Mouse (Mus musculus): Measurements from ENCODE around the gene Fam234b. TPM values are rescaled to one million over a fixed set of nuclear protein-coding genes. Genes with fewer than 3 reads are reported as not detected.

Gene Fam234b
- polyA plus RNA-seq, 1 experiment from 2014 or later: 85.5 TPM

- Histone ChIP-seq H3K9me3 (peaks cover 10% of the 10 kb centered on the region), H3K27me3 (no peaks in the 10 kb centered on the region), H3K9ac (no peak overlapping the region), H3K4me2 (no peak overlapping the region), H3K27ac (no peak overlapping the region), H3K4me3 (no peak overlapping the region), H3K4me1 (replicated peaks) (no peaks in the 10 kb centered on the region), H3K36me3 (no peaks in the 10 kb centered on the region)
- ATAC-seq (ENCODE audit: low FRiP score): no peak
- WGBS: 94% methylated on average over 6 of the region's 6 CpGs
These were observed 62.7 kb downstream of the Fam234b start for GRCm38 (mm10) chr6:135260435-135260834.

- no peak overlapping the region for H3K4me2 ChIP-seq
- H3K36me3 ChIP-seq: no peaks in the 10 kb centered on the region
- no peaks in the 10 kb centered on the region for H3K4me1 ChIP-seq (replicated peaks)
- H3K9me3 ChIP-seq: peaks cover 6% of the 10 kb centered on the region
- no peak overlapping the region for H3K9ac ChIP-seq
- no peak for ATAC-seq (ENCODE audit: low FRiP score)
- no peaks in the 10 kb centered on the region for H3K27me3 ChIP-seq
- no peak overlapping the region for H3K4me3 ChIP-seq
- 89% methylated on average over 9 of the region's 9 CpGs for WGBS
- no peak overlapping the region for H3K27ac ChIP-seq
These were observed 63.3 kb downstream of the Fam234b start for GRCm38 (mm10) chr6:135261124-135261523.

GRCm38 (mm10) chr6:135262565-135262964 lies 64.8 kb downstream of the Fam234b start:
- Histone ChIP-seq H3K9ac (no peak overlapping the region), H3K27ac (no peak overlapping the region), H3K36me3 (no peaks in the 10 kb centered on the region), H3K4me3 (no peak overlapping the region), H3K9me3 (peaks cover 6% of the 10 kb centered on the region), H3K4me1 (replicated peaks) (no peaks in the 10 kb centered on the region), H3K27me3 (no peaks in the 10 kb centered on the region), H3K4me2 (no peak overlapping the region)
- ATAC-seq (ENCODE audit: low FRiP score): no peak
- 90% methylated on average over 2 of the region's 2 CpGs for WGBS

GRCm38 (mm10) chr6:135264136-135264535 lies 66.4 kb downstream of the Fam234b start:
- no peak for ATAC-seq (ENCODE audit: low FRiP score)
- no peak overlapping the region for H3K4me3 ChIP-seq
- no peak overlapping the region for H3K27ac ChIP-seq
- H3K27me3 ChIP-seq: no peaks in the 10 kb centered on the region
- H3K9ac ChIP-seq: no peak overlapping the region
- H3K4me1 ChIP-seq (replicated peaks): no peaks in the 10 kb centered on the region
- WGBS: 98% methylated on average over 6 of the region's 6 CpGs
- H3K36me3 ChIP-seq: no peaks in the 10 kb centered on the region
- peaks cover 6% of the 10 kb centered on the region for H3K9me3 ChIP-seq
- no peak overlapping the region for H3K4me2 ChIP-seq

- no peak overlapping the region for H3K27ac ChIP-seq
- no peaks in the 10 kb centered on the region for H3K27me3 ChIP-seq
- no peak overlapping the region for H3K4me2 ChIP-seq
- WGBS: 97% methylated on average over 1 of the region's 1 CpGs
- peaks cover 6% of the 10 kb centered on the region for H3K9me3 ChIP-seq
- no peaks in the 10 kb centered on the region for H3K36me3 ChIP-seq
- H3K9ac ChIP-seq: no peak overlapping the region
- ATAC-seq (ENCODE audit: low FRiP score): no peak
- no peaks in the 10 kb centered on the region for H3K4me1 ChIP-seq (replicated peaks)
- H3K4me3 ChIP-seq: no peak overlapping the region
These were observed 68.3 kb downstream of the Fam234b start for GRCm38 (mm10) chr6:135266056-135266455.

GRCm38 (mm10) chr6:135267221-135267620 lies 69.4 kb downstream of the Fam234b start:
- peaks cover 4% of the 10 kb centered on the region for H3K4me1 ChIP-seq (replicated peaks)
- H3K4me3 ChIP-seq: no peak overlapping the region
- 88% methylated on average over 3 of the region's 3 CpGs for WGBS
- peaks cover 6% of the 10 kb centered on the region for H3K9me3 ChIP-seq
- ATAC-seq (ENCODE audit: low FRiP score): no peak
- H3K36me3 ChIP-seq: no peaks in the 10 kb centered on the region
- H3K27me3 ChIP-seq: no peaks in the 10 kb centered on the region
- no peak overlapping the region for H3K27ac ChIP-seq
- no peak overlapping the region for H3K4me2 ChIP-seq
- H3K9ac ChIP-seq: no peak overlapping the region

- H3K27me3 ChIP-seq: no peaks in the 10 kb centered on the region
- no peaks in the 10 kb centered on the region for H3K36me3 ChIP-seq
- ATAC-seq (ENCODE audit: low FRiP score): no peak
These were observed 70.6 kb downstream of the Fam234b start for GRCm38 (mm10) chr6:135268392-135268791.

GRCm38 (mm10) chr6:135269626-135270025 lies 71.8 kb downstream of the Fam234b start:
- peaks cover 4% of the 10 kb centered on the region for H3K4me1 ChIP-seq (replicated peaks)
- no peak overlapping the region for H3K9ac ChIP-seq
- no peaks in the 10 kb centered on the region for H3K9me3 ChIP-seq
- no peak overlapping the region for H3K4me2 ChIP-seq
- no peaks in the 10 kb centered on the region for H3K36me3 ChIP-seq
- no peaks in the 10 kb centered on the region for H3K27me3 ChIP-seq
- no peak overlapping the region for H3K27ac ChIP-seq
- WGBS: 48% methylated on average over 6 of the region's 6 CpGs
- ATAC-seq (ENCODE audit: low FRiP score): no peak
- H3K4me3 ChIP-seq: no peak overlapping the region

More at GRCm38 (mm10) chr6:135268392-135268791, 70.6 kb downstream of the Fam234b start:
- Histone ChIP-seq H3K4me3 (no peak overlapping the region), H3K9ac (no peak overlapping the region), H3K27ac (no peak overlapping the region), H3K4me1 (replicated peaks) (peaks cover 4% of the 10 kb centered on the region), H3K9me3 (peaks cover 6% of the 10 kb centered on the region), H3K4me2 (no peak overlapping the region)

- no peaks in the 10 kb centered on the region for H3K27me3 ChIP-seq
- no peak overlapping the region for H3K9ac ChIP-seq
- WGBS: 52% methylated on average over 2 of the region's 2 CpGs
- peaks cover 11% of the 10 kb centered on the region for H3K4me1 ChIP-seq (replicated peaks)
- no peak overlapping the region for H3K4me2 ChIP-seq
- H3K4me3 ChIP-seq: no peak overlapping the region
- no peak overlapping the region for H3K27ac ChIP-seq
- H3K36me3 ChIP-seq: no peaks in the 10 kb centered on the region
- ATAC-seq (ENCODE audit: low FRiP score): no peak
- no peaks in the 10 kb centered on the region for H3K9me3 ChIP-seq
These were observed 74.0 kb downstream of the Fam234b start for GRCm38 (mm10) chr6:135271761-135272160.

- no peak overlapping the region for H3K9ac ChIP-seq
- H3K4me2 ChIP-seq: no peak overlapping the region
- no peaks in the 10 kb centered on the region for H3K36me3 ChIP-seq
- no peaks in the 10 kb centered on the region for H3K27me3 ChIP-seq
- peaks cover 11% of the 10 kb centered on the region for H3K4me1 ChIP-seq (replicated peaks)
- H3K4me3 ChIP-seq: no peak overlapping the region
- WGBS: 93% methylated on average over 6 of the region's 6 CpGs
- no peak for ATAC-seq (ENCODE audit: low FRiP score)
- H3K9me3 ChIP-seq: no peaks in the 10 kb centered on the region
- no peak overlapping the region for H3K27ac ChIP-seq
These were observed 75.3 kb downstream of the Fam234b start for GRCm38 (mm10) chr6:135273066-135273465.

GRCm38 (mm10) chr6:135275231-135275630 lies 77.5 kb downstream of the Fam234b start:
- Histone ChIP-seq H3K27me3 (no peaks in the 10 kb centered on the region), H3K36me3 (no peaks in the 10 kb centered on the region), H3K4me1 (replicated peaks) (peaks cover 18% of the 10 kb centered on the region), H3K9ac (no peak overlapping the region), H3K4me2 (no peak overlapping the region), H3K9me3 (no peaks in the 10 kb centered on the region), H3K4me3 (no peak overlapping the region), H3K27ac (no peak overlapping the region)
- no peak for ATAC-seq (ENCODE audit: low FRiP score)
- 56% methylated on average over 4 of the region's 4 CpGs for WGBS

- no peaks in the 10 kb centered on the region for H3K36me3 ChIP-seq
- H3K27me3 ChIP-seq: no peaks in the 10 kb centered on the region
- H3K9me3 ChIP-seq: no peaks in the 10 kb centered on the region
- peaks cover 18% of the 10 kb centered on the region for H3K4me1 ChIP-seq (replicated peaks)
- no peak overlapping the region for H3K4me3 ChIP-seq
- ATAC-seq (ENCODE audit: low FRiP score): no peak
- no peak overlapping the region for H3K9ac ChIP-seq
- 84% methylated on average over 6 of the region's 6 CpGs for WGBS
- no peak overlapping the region for H3K4me2 ChIP-seq
- no peak overlapping the region for H3K27ac ChIP-seq
These were observed 78.9 kb downstream of the Fam234b start for GRCm38 (mm10) chr6:135276474-135277295.

GRCm38 (mm10) chr6:135278302-135278701 lies 80.5 kb downstream of the Fam234b start:
- Histone ChIP-seq H3K4me1 (replicated peaks) (peaks cover 13% of the 10 kb centered on the region; the same call in 1 of the 2 replicates), H3K36me3 (no peaks in the 10 kb centered on the region), H3K9me3 (no peaks in the 10 kb centered on the region), H3K27me3 (no peaks in the 10 kb centered on the region), H3K4me2 (no peak overlapping the region), H3K4me3 (no peak overlapping the region), H3K27ac (no peak overlapping the region), H3K9ac (no peak overlapping the region)
- WGBS: 89% methylated on average over 6 of the region's 6 CpGs
- ATAC-seq (ENCODE audit: low FRiP score): no peak

Data from hindbrain, embryonic 13.5 days (tissue).